Mouse (Mus musculus) adrenal gland, postnatal 14 days (tissue): Measurements from ENCODE around the gene Gpatch2. TPM values are rescaled to one million over a fixed set of nuclear protein-coding genes. Genes with fewer than 3 reads are reported as not detected.

Experiments
- DNase-seq: peaks from one replicate; pipeline ENCODE4 v3.0.0; 2021; ENCODE audit warnings: mixed read lengths
- total RNA-seq: library from RNA; stranded (reverse); gene quantifications from 2 replicates; pipeline ENCODE4 v1.2.3, GENCODE M21; 2021

The Gpatch2 gene
- total RNA-seq, 1 experiment from 2014 or later = 23.4 TPM

GRCm38 (mm10) chr1:187244734-187245133, 29.4 kb downstream of the Gpatch2 start:
- DNase-seq = no peak

DNA sequence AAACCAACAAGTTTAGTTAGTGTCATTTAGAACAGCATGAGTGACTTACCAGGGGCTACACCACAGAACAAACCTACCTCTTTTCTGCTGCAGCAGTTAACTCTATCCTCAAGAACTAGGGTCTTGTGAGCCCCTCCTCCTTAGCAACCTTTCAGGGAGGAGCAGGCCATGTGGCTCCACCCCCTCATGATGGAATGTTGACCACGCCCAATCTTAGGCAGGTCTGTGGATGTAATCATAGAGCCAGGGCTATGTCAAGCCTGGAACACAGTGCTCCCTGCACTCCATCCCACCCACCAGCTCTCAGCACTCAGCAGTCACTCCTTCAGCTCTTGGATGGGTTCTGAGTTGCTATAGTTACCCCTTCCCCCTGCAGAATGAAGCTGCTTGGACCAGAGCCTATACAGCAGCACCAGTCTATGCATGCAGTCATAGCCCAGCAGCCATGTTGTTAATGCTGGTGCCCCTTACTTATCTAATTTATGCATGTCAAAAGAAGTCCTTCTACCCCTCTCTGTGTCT, 35.5 kb downstream of the Gpatch2 start:
- DNase-seq = no peak

DNA sequence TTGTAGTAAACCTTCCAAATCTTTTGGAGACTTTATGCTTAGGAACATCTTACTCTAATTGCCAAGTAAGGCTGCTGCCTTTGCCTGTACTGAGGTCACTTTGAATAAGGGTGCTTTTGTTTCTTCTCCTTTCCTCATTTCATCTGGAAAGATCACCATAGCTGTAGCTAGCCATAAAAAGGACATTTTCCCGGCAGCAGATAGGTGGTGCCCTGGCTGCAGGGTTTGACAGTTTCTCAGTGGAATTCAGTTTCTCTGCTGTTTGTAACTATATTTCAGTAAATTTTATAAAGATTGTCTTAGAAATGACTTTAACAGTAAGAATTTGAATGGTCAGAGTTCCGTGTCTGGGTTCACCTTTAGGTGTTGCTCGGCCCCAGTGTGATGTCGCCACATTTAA, 43.4 kb downstream of the Gpatch2 start:
- DNase-seq = no peak

- DNase-seq = no peak
Measured at GRCm38 (mm10) chr1:187267601-187268000, 52.3 kb downstream of the Gpatch2 start.

GRCm38 (mm10) chr1:187270318-187271247, 55.3 kb downstream of the Gpatch2 start:
- DNase-seq = peak; percentile 46

DNA sequence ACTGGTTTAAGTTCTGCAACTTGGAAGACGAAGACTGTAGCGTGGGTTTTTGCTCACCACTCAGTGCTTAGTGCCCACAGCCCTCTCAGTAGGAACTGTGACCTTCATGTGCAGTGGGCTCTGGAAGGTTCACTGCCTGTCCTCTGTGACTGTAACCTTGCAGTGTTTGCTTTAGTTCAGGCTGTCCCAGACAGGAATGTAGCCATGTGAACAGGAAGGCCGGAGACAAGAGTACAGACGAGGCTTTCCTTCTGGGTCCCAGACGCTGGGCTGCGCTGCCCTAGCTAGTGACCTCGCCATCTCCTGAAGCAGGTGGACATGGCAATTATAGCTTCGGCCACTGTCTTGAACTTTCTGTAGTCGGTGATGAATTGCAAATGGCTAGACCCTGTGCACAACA, 62.0 kb downstream of the Gpatch2 start:
- DNase-seq = peak; percentile 13

DNA sequence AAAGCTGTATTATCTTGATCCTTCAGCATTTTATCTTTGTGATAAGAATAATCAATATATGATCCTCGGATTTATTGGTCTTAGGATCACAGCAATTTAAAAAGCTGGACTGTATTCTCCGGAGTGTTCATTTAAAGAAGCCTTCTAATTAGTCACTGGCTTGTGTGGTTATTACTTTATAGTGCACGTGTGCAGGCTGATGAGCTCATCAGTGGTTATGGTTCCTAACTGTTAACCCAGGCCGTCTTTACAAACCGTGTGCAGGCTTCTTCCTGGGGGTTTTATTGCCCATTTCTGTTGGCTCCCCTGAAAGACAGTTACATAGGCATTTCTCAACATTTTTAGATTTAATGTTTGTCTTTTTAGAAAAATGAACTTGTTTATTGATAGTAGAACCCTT, 63.2 kb downstream of the Gpatch2 start:
- no peak for DNase-seq

GRCm38 (mm10) chr1:187279776-187280175, 64.5 kb downstream of the Gpatch2 start:
- no peak for DNase-seq

- DNase-seq = no peak
Measured at GRCm38 (mm10) chr1:187282321-187282720, 67.0 kb downstream of the Gpatch2 start.

- no peak for DNase-seq
Measured at GRCm38 (mm10) chr1:187282804-187283203, 67.5 kb downstream of the Gpatch2 start.

GRCm38 (mm10) chr1:187285735-187286134, 70.4 kb downstream of the Gpatch2 start:
- DNase-seq = peak; percentile 59

DNA sequence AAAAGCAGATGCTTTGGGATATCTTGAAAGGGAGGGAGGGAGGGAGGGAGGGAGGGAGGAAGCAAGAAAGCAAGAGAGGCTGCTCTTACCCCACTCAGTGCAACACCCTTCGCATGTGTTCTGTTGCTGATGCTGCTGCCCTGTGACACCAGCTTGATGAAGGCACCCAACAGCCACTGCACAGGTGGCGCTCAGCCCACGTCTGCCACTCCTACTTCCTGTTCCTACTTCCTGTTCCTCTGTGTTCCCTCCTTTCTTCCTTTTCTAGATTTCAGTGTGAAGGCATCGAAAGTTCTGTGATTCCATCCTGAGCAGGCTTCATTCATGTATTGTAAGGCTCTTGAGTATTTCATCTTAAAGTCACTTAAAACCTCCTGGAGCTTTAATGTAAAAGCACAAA, 71.1 kb downstream of the Gpatch2 start:
- no peak for DNase-seq

- DNase-seq = no peak
Measured at GRCm38 (mm10) chr1:187286924-187287323, 71.6 kb downstream of the Gpatch2 start.

GRCm38 (mm10) chr1:187290186-187290585, 74.9 kb downstream of the Gpatch2 start:
- DNase-seq = no peak

- no peak for DNase-seq
Measured at GRCm38 (mm10) chr1:187291480-187292394, 76.4 kb downstream of the Gpatch2 start.

DNA sequence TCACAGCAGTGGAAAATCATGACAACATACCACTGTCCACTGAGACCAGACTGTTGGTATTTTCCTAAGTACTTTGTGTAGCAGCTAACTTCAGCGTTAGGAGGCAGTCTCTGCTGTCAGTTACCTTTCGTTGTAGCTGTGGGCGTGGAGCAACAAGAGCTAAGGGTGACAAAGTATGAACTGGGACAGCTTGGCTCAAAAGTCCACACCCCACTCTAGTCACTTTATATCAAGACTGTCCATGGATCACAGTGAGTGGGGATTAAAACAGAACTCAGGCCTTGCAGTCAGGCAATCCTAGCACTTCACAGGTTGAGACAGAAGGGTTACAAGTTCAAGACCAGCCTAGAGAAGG, 77.1 kb downstream of the Gpatch2 start:
- no peak for DNase-seq

DNA sequence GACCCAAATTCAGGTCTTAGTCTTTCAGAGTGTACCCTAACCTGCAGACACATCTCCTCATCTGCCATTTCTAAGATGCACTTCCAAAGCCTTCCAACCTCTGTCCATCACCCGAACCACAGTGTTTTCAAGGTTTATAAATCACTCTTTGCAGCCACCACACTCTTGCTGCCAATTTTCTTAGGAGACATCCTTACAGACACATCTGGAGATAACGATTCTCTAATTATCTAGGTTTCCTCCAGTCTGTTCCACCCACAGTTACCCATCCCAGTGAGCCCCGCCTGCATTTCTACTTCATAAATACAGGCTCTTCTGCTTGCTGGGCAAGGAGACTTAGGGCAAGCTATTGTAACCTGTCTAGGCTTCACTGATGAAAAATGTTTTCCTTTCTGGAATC, 77.9 kb downstream of the Gpatch2 start:
- DNase-seq = no peak

GRCm38 (mm10) chr1:187294522-187294921, 79.2 kb downstream of the Gpatch2 start:
- no peak for DNase-seq

DNA sequence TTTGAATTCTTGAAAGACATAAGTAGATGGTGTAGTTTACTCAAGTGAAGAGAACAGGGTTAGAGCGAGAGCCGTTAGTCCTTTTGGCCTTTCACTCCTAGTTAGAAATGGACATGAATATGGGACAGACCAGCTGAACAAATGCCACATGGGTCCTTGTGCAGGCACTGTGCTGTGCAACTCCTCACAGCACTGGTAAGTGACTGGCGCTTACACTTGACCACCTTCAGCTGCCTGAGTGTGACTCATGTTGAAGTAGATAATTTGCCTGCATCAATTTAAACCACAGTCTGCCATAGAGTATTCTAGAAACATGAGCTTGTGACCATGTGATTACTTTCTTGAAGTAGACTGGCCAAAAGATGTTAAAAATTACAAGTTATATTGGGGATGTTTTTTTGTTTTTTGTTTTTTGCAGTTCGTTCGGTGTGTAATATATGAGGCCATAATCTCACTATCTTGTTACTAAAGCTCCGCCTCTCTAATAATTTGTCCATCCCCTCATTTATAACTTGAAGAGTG, 79.8 kb downstream of the Gpatch2 start:
- DNase-seq = no peak

- DNase-seq = no peak
Measured at GRCm38 (mm10) chr1:187295711-187296110, 80.4 kb downstream of the Gpatch2 start.

GRCm38 (mm10) chr1:187299236-187299635, 83.9 kb downstream of the Gpatch2 start:
- no peak for DNase-seq

DNA sequence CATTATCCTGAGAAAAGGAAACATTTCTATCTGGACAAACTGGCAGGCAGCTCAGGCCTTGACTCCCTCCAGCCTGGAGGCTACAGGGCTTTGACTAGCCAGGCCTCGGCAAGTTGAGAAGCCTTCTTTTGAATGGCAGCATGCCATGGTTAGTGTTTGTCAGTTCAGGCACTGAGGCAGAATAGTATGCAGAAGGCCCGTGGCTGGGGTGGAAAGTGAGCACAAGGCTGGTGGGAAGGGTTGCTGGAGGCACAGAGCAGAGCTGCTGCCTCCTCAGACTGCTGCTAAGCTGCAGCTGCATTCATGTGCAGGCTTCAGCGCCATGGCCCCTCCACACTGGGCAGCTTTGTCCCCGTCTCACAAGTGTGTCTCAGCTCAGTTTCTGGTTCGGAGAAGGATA, 85.3 kb downstream of the Gpatch2 start:
- DNase-seq = no peak

GRCm38 (mm10) chr1:187303221-187303620, 87.9 kb downstream of the Gpatch2 start:
- DNase-seq = no peak
